Mouse (Mus musculus) layer of hippocampus, adult 9-11 months (tissue): ENCODE measurements at regions not wholly inside any gene's neighbourhood (a gene's known extent, or its start where the extent isn't known, plus 50 kb on each side); places are given as distances from the start of the nearest gene placed in this dataset.

ENCODE experiments used
- DNase-seq: peaks from one replicate; pipeline ENCODE4 v3.0.0; 2022

GRCm38 (mm10) chr12:92509494-92509893 lies 660.5 kb upstream of the Sel1l start:
- DNase-seq, result no peak

- DNase-seq, result no peak
Measured at GRCm38 (mm10) chr12:92508796-92509489, 660.0 kb upstream of the Sel1l start.

DNA sequence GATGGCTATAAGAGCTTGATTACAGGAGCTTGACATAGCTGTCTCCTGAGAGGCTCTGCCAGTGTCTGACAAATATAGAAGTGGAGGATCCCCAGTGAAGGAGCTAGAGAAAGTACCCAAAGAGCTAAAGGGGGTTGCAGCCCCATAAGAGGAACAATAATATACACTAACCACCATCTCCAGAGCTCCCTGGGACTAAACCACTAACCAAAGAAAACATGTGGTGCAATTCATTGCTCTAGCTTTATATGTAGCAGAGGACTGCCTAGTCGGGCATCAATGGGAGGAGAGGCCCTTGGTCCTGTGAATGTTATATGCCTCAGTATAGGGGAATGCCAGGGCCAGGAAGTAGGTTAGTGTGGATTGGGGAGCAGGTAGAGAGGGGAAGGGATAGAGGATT lies 635.0 kb upstream of the Sel1l start:
- DNase-seq, result no peak

GRCm38 (mm10) chr12:92474293-92475062 lies 625.5 kb upstream of the Sel1l start:
- DNase-seq, result no peak

- DNase-seq, result no peak
Measured at GRCm38 (mm10) chr12:92451110-92451818, 602.3 kb upstream of the Sel1l start.

- DNase-seq, result no peak
Measured at GRCm38 (mm10) chr12:92418458-92418857, 569.5 kb upstream of the Sel1l start.

DNA sequence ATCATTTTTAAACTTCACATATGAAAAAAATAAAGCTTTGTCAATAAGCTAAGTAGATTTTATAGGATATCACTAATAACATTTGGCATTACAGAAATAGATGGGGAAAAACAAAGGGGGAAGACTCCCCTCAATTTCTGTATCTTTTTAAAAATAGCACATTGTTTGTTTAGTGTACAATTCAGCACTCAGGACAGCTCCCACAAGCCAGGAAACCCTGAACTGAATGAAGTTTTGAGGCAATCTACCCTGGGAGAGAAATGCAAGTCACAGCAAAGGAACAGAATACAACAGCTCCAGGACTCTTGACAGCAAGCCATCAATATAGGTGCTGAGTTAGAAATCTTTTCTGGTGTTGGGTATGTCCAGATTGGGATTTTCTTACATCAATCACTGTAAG lies 556.5 kb upstream of the Sel1l start:
- DNase-seq, result no peak

DNA sequence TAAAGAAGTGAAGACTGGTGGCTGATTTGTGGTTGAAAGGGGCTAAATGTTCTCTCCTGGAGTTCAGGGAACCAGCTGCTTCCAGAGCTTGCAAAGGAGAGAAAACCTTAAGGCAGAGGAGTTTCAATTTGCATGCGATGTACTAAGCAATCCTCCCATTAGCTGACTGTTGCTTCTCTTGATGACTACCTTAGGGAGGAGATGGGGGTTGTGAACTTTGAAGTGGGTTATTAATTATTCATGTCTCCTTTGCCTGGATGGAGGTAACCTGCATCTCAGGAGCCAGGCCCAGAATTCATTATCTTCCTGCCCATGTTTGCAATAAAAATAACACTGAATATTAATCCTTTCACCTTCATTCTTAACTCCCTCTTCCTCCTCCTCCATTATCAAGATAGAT lies 552.0 kb upstream of the Sel1l start:
- no peak for DNase-seq

GRCm38 (mm10) chr12:92386195-92386594 lies 537.2 kb upstream of the Sel1l start:
- no peak for DNase-seq

- DNase-seq, result no peak
Measured at GRCm38 (mm10) chr12:92384266-92384937, 535.4 kb upstream of the Sel1l start.

DNA sequence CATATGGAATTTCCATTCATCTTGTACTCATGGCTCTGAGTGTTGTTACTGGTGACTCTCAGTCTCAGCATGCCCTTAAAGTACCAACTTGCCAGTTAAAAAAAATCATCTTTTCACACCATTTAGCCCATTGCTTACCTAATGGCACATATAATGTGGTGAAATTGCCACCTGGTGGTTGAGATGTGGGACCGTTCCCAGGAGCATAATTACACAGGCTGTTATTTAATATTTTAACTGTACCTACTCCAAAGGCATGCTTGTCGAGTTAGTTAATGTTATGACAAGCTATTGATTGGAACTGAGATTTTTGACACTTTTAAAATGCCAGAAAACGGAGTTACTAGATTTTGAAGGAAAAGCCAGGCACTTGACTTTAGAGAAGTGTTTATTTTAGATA lies 530.2 kb upstream of the Sel1l start:
- DNase-seq, result no peak

DNA sequence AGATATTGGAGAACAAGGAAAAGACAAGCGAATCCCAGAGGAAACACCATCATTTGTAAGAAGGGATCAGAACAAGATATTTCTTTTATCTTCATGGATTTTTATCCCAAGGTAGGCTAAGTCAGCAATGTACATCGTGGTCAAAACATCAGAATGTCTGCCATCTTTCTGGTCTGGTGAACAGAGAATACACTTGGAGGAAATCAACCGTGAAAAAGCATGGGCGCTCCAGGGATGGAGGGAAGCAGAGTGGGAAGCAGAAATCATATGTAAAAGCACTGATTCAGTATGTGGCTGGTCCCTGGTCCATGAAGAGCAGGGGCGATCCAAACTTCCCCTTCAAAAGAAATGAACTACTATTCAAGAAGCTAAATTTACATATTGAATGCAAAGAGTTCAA lies 517.0 kb upstream of the Sel1l start:
- DNase-seq, result no peak

- DNase-seq, result no peak
Measured at GRCm38 (mm10) chr12:92353386-92354257, 504.7 kb upstream of the Sel1l start.

- DNase-seq, result no peak
Measured at GRCm38 (mm10) chr12:92318241-92318640, 469.3 kb upstream of the Sel1l start.

GRCm38 (mm10) chr12:92317609-92318008 lies 468.7 kb upstream of the Sel1l start:
- no peak for DNase-seq

- no peak for DNase-seq
Measured at GRCm38 (mm10) chr12:92316285-92316684, 467.3 kb upstream of the Sel1l start.

- no peak for DNase-seq
Measured at GRCm38 (mm10) chr12:92315820-92316219, 466.9 kb upstream of the Sel1l start.

GRCm38 (mm10) chr12:92302951-92303591 lies 454.1 kb upstream of the Sel1l start:
- DNase-seq, result peak; percentile 28

DNA sequence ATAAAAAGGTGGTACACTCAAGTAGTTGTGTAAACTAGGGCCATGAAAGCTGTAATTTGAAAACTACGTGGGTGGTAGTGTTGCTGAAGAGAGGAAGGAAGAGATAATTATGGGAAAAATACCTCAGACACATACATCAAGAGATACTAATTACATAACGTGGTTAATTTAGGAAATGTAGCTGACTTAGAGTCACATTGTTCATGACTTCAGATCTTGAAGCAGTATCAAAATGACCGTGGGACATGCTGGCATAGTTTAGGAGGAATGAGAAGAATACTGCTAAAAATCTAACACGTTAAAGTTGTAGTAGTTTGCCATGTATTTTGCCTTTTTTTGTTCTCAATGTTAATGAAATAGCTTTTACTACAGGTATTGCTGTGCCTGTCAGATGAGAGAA lies 445.9 kb upstream of the Sel1l start:
- DNase-seq, result no peak

GRCm38 (mm10) chr12:92293341-92293720 lies 444.4 kb upstream of the Sel1l start:
- no peak for DNase-seq

GRCm38 (mm10) chr12:92292460-92293340 lies 443.7 kb upstream of the Sel1l start:
- no peak for DNase-seq
